Mouse (Mus musculus): Measurements from ENCODE around the gene Pdzd4.

GRCm38 (mm10) chrX:73869334-73869733, 44.6 kb upstream of the Pdzd4 start:
- TF ChIP-seq POLR2A (IDR thresholded peaks at IDR 0.05; ENCODE audit: low read depth, low read length) (no peak), CTCF (conservative IDR thresholded peaks at IDR 0.05; ENCODE audit: insufficient read depth, insufficient read length, low read depth, low read length) (no peak)

All from kidney, adult 2 months (tissue).